8 mouse cellular contexts compared by ENCODE assay signal in the genomic region with DNA sequence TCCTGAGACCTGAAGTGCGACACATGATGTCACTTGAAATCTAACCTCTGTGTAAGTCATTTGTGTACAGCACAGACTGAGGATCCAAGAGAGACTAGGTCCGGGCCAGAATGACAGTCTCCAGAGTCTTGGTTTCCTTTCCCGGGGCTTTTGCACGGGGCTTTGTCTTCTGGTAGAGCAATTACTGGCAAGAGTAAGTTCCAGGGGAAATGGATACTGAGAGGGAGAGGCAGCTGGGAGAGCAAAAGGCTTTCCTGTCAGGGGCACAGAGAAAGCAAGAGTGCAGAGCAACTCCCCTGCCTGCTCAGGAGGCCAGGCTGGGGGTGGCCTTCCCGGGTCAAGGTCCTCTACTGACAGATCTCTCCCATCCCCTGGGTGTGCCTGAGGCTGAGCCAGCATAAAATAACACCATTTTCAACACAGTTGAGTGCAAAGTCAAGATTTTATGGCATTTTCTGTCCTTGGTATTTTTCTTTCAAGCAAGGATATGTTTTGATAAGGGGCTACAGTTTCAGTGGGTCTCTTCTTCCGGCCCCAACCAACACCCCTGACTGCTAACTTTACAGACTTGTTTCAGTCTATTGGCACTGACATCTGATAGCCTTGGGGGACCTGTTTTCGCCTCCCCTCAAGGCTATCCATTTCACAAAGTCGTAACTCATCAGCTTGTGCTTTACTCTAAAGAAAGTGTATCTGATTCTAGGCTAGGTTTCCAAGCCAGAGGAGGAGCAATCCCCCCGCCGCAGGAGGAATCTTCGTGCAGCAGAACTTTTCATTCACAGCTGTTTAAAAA. TPM values are rescaled to one million over a fixed set of nuclear protein-coding genes. Genes with fewer than 3 reads are reported as not detected.
DNase-seq lines count a peak whose midpoint lies in the region; ATAC-seq lines count a peak whose summit lies in the region.

No protein-coding gene starts in this region.

- H3K4me1 ChIP-seq in midbrain, embryonic 14.5 days (ENCODE audit: control insufficient read depth, insufficient read depth, low read length), result 0 out of 2 replicates have a peak, but pooled peaks cover 3% of the 10 kb centered on the region
- H3K4me1 ChIP-seq in midbrain, embryonic 16.5 days (ENCODE audit: control insufficient read depth, insufficient read depth, low read length), result no peaks in the 10 kb centered on the region
- peaks cover 22% of the 10 kb centered on the region; the same call in 1 of the 2 replicates for H3K4me1 ChIP-seq in kidney, embryonic 16.5 days (ENCODE audit: insufficient read depth, low read length)

- 0 out of 2 replicates have a peak overlapping the region, but pooled peaks have one; percentile 13 for H3K27ac ChIP-seq in midbrain, embryonic 14.5 days (replicated peaks; ENCODE audit: low read depth, low read length)
- H3K27ac ChIP-seq in midbrain, embryonic 16.5 days (ENCODE audit: low read length), result no peak overlapping the region
- H3K27ac ChIP-seq in kidney, embryonic 16.5 days (ENCODE audit: low read length), result peak overlapping the region; percentile 88

- no peak overlapping the region for H3K9ac ChIP-seq in midbrain, embryonic 14.5 days (replicated peaks; ENCODE audit: low read length)
- no peak overlapping the region for H3K9ac ChIP-seq in midbrain, embryonic 16.5 days (ENCODE audit: low read depth, low read length)
- H3K9ac ChIP-seq in kidney, embryonic 16.5 days (replicated peaks; ENCODE audit: low read length), result peak overlapping the region; percentile 17; the same call in 1 of the 2 replicates

- no peaks in the 10 kb centered on the region for H3K27me3 ChIP-seq in midbrain, embryonic 14.5 days (ENCODE audit: control insufficient read depth, insufficient read depth, low read length)
- no peaks in the 10 kb centered on the region for H3K27me3 ChIP-seq in midbrain, embryonic 16.5 days (ENCODE audit: control insufficient read depth, insufficient read depth, low read depth, low read length)
- H3K27me3 ChIP-seq in kidney, embryonic 16.5 days (ENCODE audit: insufficient read depth, low read length), result no peaks in the 10 kb centered on the region

- peak; percentile 49 for DNase-seq in adrenal gland, postnatal 10 days
- DNase-seq in adrenal gland, adult 18-20 months (ENCODE audit: low spot score in 2 of 2), result no peak
- DNase-seq in midbrain, embryonic 14.5 days, result no peak
- peak; percentile 59 for DNase-seq in testis, postnatal 10 days (ENCODE audit: low spot score)
- DNase-seq in spleen, adult 18-20 months, result no peak
- no peak for DNase-seq in frontal cortex, adult 2 months (ENCODE audit: extremely low spot score in 1 of 2, low spot score in 1 of 2)

- H3K4me3 ChIP-seq in midbrain, embryonic 14.5 days (replicated peaks; ENCODE audit: low read depth, low read length), result no peak overlapping the region
- no peak overlapping the region for H3K4me3 ChIP-seq in midbrain, embryonic 16.5 days (ENCODE audit: low read depth, low read length)
- H3K4me3 ChIP-seq in kidney, embryonic 16.5 days (ENCODE audit: low read length), result no peak overlapping the region

- no peaks in the 10 kb centered on the region for H3K9me3 ChIP-seq in midbrain, embryonic 14.5 days (ENCODE audit: control insufficient read depth, low read length)
- no peaks in the 10 kb centered on the region for H3K9me3 ChIP-seq in midbrain, embryonic 16.5 days (replicated peaks; ENCODE audit: control insufficient read depth, low read length, poor library complexity, severe bottlenecking)
- H3K9me3 ChIP-seq in kidney, embryonic 16.5 days (ENCODE audit: low read length), result no peaks in the 10 kb centered on the region

- WGBS in midbrain, embryonic 14.5 days, result 76% methylated on average over 11 of the region's 11 CpGs
- 71% methylated on average over 11 of the region's 11 CpGs for WGBS in midbrain, embryonic 16.5 days
- WGBS in kidney, embryonic 16.5 days, result 16% methylated on average over 11 of the region's 11 CpGs

- no peak overlapping the region for H3K4me2 ChIP-seq in midbrain, embryonic 14.5 days (ENCODE audit: low read length)
- no peak overlapping the region for H3K4me2 ChIP-seq in midbrain, embryonic 16.5 days (ENCODE audit: low read length)
- H3K4me2 ChIP-seq in kidney, embryonic 16.5 days (replicated peaks; ENCODE audit: low read depth, low read length), result no peak overlapping the region

- H3K36me3 ChIP-seq in midbrain, embryonic 14.5 days (ENCODE audit: control insufficient read depth, insufficient read depth, low read length), result no peaks in the 10 kb centered on the region
- no peaks in the 10 kb centered on the region for H3K36me3 ChIP-seq in midbrain, embryonic 16.5 days (ENCODE audit: control insufficient read depth, insufficient read depth, low read length)
- H3K36me3 ChIP-seq in kidney, embryonic 16.5 days (ENCODE audit: insufficient read depth, low read length), result no peaks in the 10 kb centered on the region

- ATAC-seq in midbrain, embryonic 14.5 days (ENCODE audit: low FRiP score, low TSS enrichment), result no peak
- no peak for ATAC-seq in midbrain, embryonic 16.5 days
- peak; percentile 97 for ATAC-seq in kidney, embryonic 16.5 days (ENCODE audit: low FRiP score, low TSS enrichment)

RNA-seq across cellular contexts. Expression of a gene that starts 21.5 kb away (rescaled TPM):
- total RNA-seq in adrenal gland, postnatal 10 days (2021), result 1 to 10 TPM; 3.5 to 3.7 TPM
- total RNA-seq in adrenal gland, adult 18-20 months (2021), result 1 to 10 TPM; 2.6 to 2.8 TPM
- polyA plus RNA-seq in midbrain, embryonic 14.5 days (2014; fragmentation: Nextera tagmentation; extraction: Ambion mirVana), result 0.87 and 3.3 TPM in 2 replicates
- 2.8 and 4.9 TPM in 2 replicates for polyA plus RNA-seq in midbrain, embryonic 16.5 days (2015; fragmentation: Nextera tagmentation; extraction: Ambion mirVana)
- 30.3 and 33.2 TPM in 2 replicates for polyA plus RNA-seq in kidney, embryonic 16.5 days (2015; fragmentation: Nextera tagmentation; extraction: Ambion mirVana)
- polyA plus RNA-seq in frontal cortex, adult 2 months (2012; rRNA removed), result 3.5 and 4.8 TPM in 2 replicates

Comparison
In these comparisons a context has a peak if more than half of its experiments do, and no peak if none do; other contexts are left out.
1. DNase-seq: peak in adrenal gland, postnatal 10 days (single experiment) and testis, postnatal 10 days (single experiment); none in adrenal gland, adult 18-20 months (0 of 2), midbrain, embryonic 14.5 days (single experiment), spleen, adult 18-20 months (0 of 2) and frontal cortex, adult 2 months (0 of 2).